Mouse (Mus musculus): ENCODE measurements around the gene Zmat3. TPM values are rescaled to one million over a fixed set of nuclear protein-coding genes. Genes with fewer than 3 reads are reported as not detected.

Gene Zmat3
- polyA plus RNA-seq, 1 experiment from 2014 or later: 0.82 TPM

GRCm38 (mm10) chr3:32366246-32366734 lies 476 bp upstream of the Zmat3 start:
- no peaks in the 10 kb centered on the region for H3K36me3 ChIP-seq
- peaks cover 18% of the 10 kb centered on the region for H3K4me1 ChIP-seq
- H3K4me3 ChIP-seq: peak overlapping the region; percentile 79
- peaks cover 36% of the 10 kb centered on the region for H3K27me3 ChIP-seq (replicated peaks)
- peak overlapping the region; percentile 94 for H3K4me2 ChIP-seq
- no peak overlapping the region for H3K27ac ChIP-seq
- peak overlapping the region; percentile 75; the same call in 1 of the 2 replicates for H3K9ac ChIP-seq
- 0 out of 2 replicates have a peak, but pooled peaks have one; percentile 27 for ATAC-seq
- 47% methylated on average over 17 of the region's 17 CpGs for WGBS (ENCODE audit: insufficient replicate concordance)
- H3K9me3 ChIP-seq (replicated peaks): no peaks in the 10 kb centered on the region

GRCm38 (mm10) chr3:32364841-32365545 lies 821 bp downstream of the Zmat3 start:
- Histone ChIP-seq H3K9me3 (replicated peaks) (no peaks in the 10 kb centered on the region), H3K36me3 (no peaks in the 10 kb centered on the region), H3K9ac (peak overlapping the region; percentile 75), H3K4me1 (peaks cover 18% of the 10 kb centered on the region), H3K4me3 (peak overlapping the region; percentile 79), H3K4me2 (peak overlapping the region; percentile 94), H3K27ac (no peak overlapping the region), H3K27me3 (replicated peaks) (peaks cover 36% of the 10 kb centered on the region)
- WGBS (ENCODE audit: insufficient replicate concordance): 3% methylated on average over 54 of the region's 54 CpGs
- ATAC-seq: peak; percentile 45; the same call in 1 of the 2 replicates

GRCm38 (mm10) chr3:32364195-32364594 lies 1.6 kb downstream of the Zmat3 start:
- ATAC-seq: no peak
- Histone ChIP-seq H3K4me1 (peaks cover 18% of the 10 kb centered on the region), H3K4me3 (no peak overlapping the region), H3K36me3 (no peaks in the 10 kb centered on the region), H3K27me3 (replicated peaks) (peaks cover 36% of the 10 kb centered on the region), H3K27ac (no peak overlapping the region), H3K9me3 (replicated peaks) (no peaks in the 10 kb centered on the region), H3K9ac (no peak overlapping the region), H3K4me2 (peak overlapping the region; percentile 18; the same call in 1 of the 2 replicates)
- WGBS (ENCODE audit: insufficient replicate concordance): 76% methylated on average over 4 of the region's 4 CpGs

- peaks cover 18% of the 10 kb centered on the region for H3K27me3 ChIP-seq (replicated peaks)
- no peak overlapping the region for H3K4me2 ChIP-seq
- no peak for ATAC-seq
- H3K9me3 ChIP-seq (replicated peaks): no peaks in the 10 kb centered on the region
- no peak overlapping the region for H3K27ac ChIP-seq
- peaks cover 15% of the 10 kb centered on the region for H3K4me1 ChIP-seq
- no peak overlapping the region for H3K9ac ChIP-seq
- no peak overlapping the region for H3K4me3 ChIP-seq
- no peaks in the 10 kb centered on the region for H3K36me3 ChIP-seq
- 58% methylated on average over 6 of the region's 6 CpGs for WGBS (ENCODE audit: insufficient replicate concordance)
These were observed 4.6 kb downstream of the Zmat3 start for GRCm38 (mm10) chr3:32361221-32361620.

DNA sequence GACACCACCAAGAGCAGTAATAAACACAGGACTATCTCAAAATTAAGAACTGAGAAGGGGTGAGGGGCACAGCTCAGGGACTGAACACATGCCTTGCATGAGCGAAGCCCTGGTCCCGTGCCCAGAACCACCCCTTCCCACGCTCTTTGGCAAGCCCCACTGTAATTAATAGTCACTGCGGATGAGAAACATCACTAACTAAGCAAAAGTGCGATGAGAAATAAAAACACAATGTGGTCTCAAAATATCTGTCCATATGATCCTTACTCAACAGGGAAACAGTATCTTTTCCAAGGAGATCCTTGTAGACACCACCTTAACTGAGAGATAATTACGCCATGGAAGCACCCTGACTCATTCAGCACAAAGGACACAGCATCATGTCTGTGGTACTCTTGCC lies 17.9 kb downstream of the Zmat3 start:
- Histone ChIP-seq H3K4me2 (no peak overlapping the region), H3K9me3 (replicated peaks) (no peaks in the 10 kb centered on the region), H3K4me1 (no peaks in the 10 kb centered on the region), H3K4me3 (no peak overlapping the region), H3K27ac (no peak overlapping the region), H3K36me3 (peaks cover 6% of the 10 kb centered on the region; the same call in 1 of the 2 replicates), H3K9ac (no peak overlapping the region), H3K27me3 (replicated peaks) (no peaks in the 10 kb centered on the region)
- no peak for ATAC-seq
- 78% methylated on average over 6 of the region's 6 CpGs for WGBS (ENCODE audit: insufficient replicate concordance)

GRCm38 (mm10) chr3:32345249-32345648 lies 20.6 kb downstream of the Zmat3 start:
- Histone ChIP-seq H3K4me2 (no peak overlapping the region), H3K4me1 (no peaks in the 10 kb centered on the region), H3K36me3 (peaks cover 12% of the 10 kb centered on the region), H3K9ac (no peak overlapping the region), H3K9me3 (replicated peaks) (no peaks in the 10 kb centered on the region), H3K27ac (no peak overlapping the region), H3K27me3 (replicated peaks) (no peaks in the 10 kb centered on the region), H3K4me3 (no peak overlapping the region)
- WGBS (ENCODE audit: insufficient replicate concordance): 73% methylated on average over 11 of the region's 11 CpGs
- ATAC-seq: no peak

DNA sequence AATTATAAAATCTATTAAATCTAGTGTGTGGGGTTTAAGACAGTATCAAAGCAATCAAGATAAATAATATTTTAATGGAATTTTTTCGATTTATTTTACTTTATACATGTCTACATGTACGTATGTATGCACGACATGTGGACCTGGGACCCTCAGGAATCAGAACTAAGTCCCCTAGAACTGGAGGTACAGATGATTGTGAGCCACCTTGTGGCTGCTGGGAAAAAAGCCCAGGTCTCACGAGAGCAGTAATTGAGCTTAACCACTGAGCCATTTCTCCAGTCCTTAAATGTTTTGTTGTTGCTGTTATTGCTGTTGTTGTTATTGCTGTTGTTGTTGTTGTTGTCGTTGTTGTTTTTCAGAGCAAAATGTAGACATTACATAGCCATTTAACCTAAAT lies 21.0 kb downstream of the Zmat3 start:
- no peak for ATAC-seq
- Histone ChIP-seq H3K4me1 (no peaks in the 10 kb centered on the region), H3K4me3 (no peak overlapping the region), H3K36me3 (peaks cover 12% of the 10 kb centered on the region), H3K4me2 (no peak overlapping the region), H3K27ac (no peak overlapping the region), H3K27me3 (replicated peaks) (no peaks in the 10 kb centered on the region), H3K9me3 (replicated peaks) (no peaks in the 10 kb centered on the region), H3K9ac (no peak overlapping the region)
- WGBS (ENCODE audit: insufficient replicate concordance): 59% methylated on average over 5 of the region's 5 CpGs

GRCm38 (mm10) chr3:32343371-32343770 lies 22.4 kb downstream of the Zmat3 start:
- H3K4me1 ChIP-seq: no peaks in the 10 kb centered on the region
- no peak overlapping the region for H3K27ac ChIP-seq
- no peaks in the 10 kb centered on the region for H3K9me3 ChIP-seq (replicated peaks)
- 83% methylated on average over 12 of the region's 12 CpGs for WGBS (ENCODE audit: insufficient replicate concordance)
- H3K4me2 ChIP-seq: no peak overlapping the region
- peaks cover 12% of the 10 kb centered on the region for H3K36me3 ChIP-seq
- H3K4me3 ChIP-seq: no peak overlapping the region
- no peak overlapping the region for H3K9ac ChIP-seq
- no peak for ATAC-seq
- no peaks in the 10 kb centered on the region for H3K27me3 ChIP-seq (replicated peaks)

DNA sequence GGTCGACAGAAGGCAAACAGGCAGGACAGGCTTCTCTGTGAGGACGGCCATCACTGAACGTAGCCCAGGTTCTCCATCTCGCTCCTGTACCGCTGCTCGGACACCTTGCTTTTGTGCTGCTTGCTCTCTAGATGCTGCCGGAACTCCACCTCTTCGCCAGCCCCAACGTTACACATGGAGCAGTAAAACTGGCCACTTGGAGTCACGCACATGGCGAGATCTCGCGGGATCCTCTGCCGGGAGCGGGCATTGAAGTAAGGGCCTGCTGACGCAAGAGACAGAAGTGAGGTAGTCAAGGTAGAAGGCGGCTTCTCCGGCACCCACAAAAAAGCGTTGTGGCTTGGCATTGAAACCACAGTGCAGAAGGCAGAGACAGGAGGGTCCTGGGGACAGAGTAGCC lies 24.4 kb downstream of the Zmat3 start:
- H3K27ac ChIP-seq: no peak overlapping the region
- no peaks in the 10 kb centered on the region for H3K9me3 ChIP-seq (replicated peaks)
- ATAC-seq: no peak
- peaks cover 12% of the 10 kb centered on the region for H3K36me3 ChIP-seq
- WGBS (ENCODE audit: insufficient replicate concordance): 83% methylated on average over 19 of the region's 19 CpGs
- H3K27me3 ChIP-seq (replicated peaks): no peaks in the 10 kb centered on the region
- H3K4me1 ChIP-seq: no peaks in the 10 kb centered on the region
- no peak overlapping the region for H3K9ac ChIP-seq
- no peak overlapping the region for H3K4me2 ChIP-seq
- H3K4me3 ChIP-seq: no peak overlapping the region

DNA sequence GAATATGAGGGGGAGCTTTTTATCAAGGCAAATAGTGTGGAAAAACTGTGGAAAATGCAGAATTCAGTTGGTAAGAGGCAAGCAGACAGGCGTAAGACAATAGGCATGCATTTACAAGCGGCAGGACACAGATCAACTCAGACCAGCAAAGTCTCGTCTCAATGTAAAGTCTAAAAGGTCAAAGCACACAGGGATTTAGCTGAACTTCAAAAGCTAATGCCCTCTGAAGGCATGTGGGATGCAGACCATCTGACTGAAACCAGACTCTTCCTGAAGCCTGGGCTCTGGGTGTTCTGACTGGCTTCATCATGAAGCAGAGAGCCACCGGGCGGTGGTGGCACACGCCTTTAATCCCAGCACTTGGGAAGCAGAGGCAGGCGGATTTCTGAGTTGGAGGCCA lies 27.6 kb downstream of the Zmat3 start:
- ATAC-seq: no peak
- Histone ChIP-seq H3K36me3 (peaks cover 8% of the 10 kb centered on the region), H3K4me2 (no peak overlapping the region), H3K27ac (no peak overlapping the region), H3K4me3 (no peak overlapping the region), H3K9ac (no peak overlapping the region), H3K27me3 (replicated peaks) (no peaks in the 10 kb centered on the region), H3K4me1 (no peaks in the 10 kb centered on the region), H3K9me3 (replicated peaks) (no peaks in the 10 kb centered on the region)
- WGBS (ENCODE audit: insufficient replicate concordance): 82% methylated on average over 7 of the region's 7 CpGs

- no peak overlapping the region for H3K9ac ChIP-seq
- H3K36me3 ChIP-seq: peaks cover 6% of the 10 kb centered on the region; the same call in 1 of the 2 replicates
- H3K27ac ChIP-seq: no peak overlapping the region
- no peaks in the 10 kb centered on the region for H3K4me1 ChIP-seq
- H3K4me2 ChIP-seq: no peak overlapping the region
- no peaks in the 10 kb centered on the region for H3K9me3 ChIP-seq (replicated peaks)
- ATAC-seq: no peak
- 72% methylated on average over 7 of the region's 7 CpGs for WGBS (ENCODE audit: insufficient replicate concordance)
- no peak overlapping the region for H3K4me3 ChIP-seq
- no peaks in the 10 kb centered on the region for H3K27me3 ChIP-seq (replicated peaks)
These were observed 28.0 kb downstream of the Zmat3 start for GRCm38 (mm10) chr3:32337770-32338169.

DNA sequence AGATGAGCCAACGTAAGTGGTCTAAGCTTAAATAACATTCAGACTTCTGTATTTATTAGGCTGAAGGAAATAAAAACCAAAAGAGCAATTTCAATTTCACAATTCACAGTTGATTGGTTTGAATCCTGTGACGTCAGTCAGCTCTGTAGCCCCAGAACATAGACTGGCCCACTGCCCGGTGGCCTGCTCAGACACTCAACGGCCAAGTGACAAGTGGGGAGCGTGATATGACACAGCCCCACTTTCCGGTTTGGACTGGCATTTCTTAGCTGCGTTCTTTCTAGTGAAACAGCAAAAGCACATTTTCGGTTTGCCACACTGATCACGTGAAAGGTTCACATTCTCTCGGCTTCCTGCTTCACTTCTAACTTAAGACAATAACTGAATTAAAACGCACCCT lies 30.9 kb downstream of the Zmat3 start:
- H3K27me3 ChIP-seq (replicated peaks): no peaks in the 10 kb centered on the region
- no peak for ATAC-seq
- H3K9ac ChIP-seq: no peak overlapping the region
- H3K9me3 ChIP-seq (replicated peaks): no peaks in the 10 kb centered on the region
- no peak overlapping the region for H3K27ac ChIP-seq
- WGBS (ENCODE audit: insufficient replicate concordance): 79% methylated on average over 11 of the region's 11 CpGs
- H3K4me3 ChIP-seq: no peak overlapping the region
- H3K36me3 ChIP-seq: no peaks in the 10 kb centered on the region
- H3K4me2 ChIP-seq: no peak overlapping the region
- no peaks in the 10 kb centered on the region for H3K4me1 ChIP-seq
